Mouse (Mus musculus) cerebellum, postnatal 10 days (tissue): Measurements from ENCODE around the gene Tdrd9.
A peak's percentile ranks its signal among the peaks of the same experiment; 100 is the strongest.

ENCODE experiments used
- DNase-seq, 2 experiments: peaks; one replicate each; pipeline ENCODE4 v3.0.0; 2021; ENCODE audit warnings: mixed read lengths in 2 of 2

Tdrd9 gene

GRCm38 (mm10) chr12:112033409-112033975 is 62.1 kb downstream of the Tdrd9 start:
- no peak for DNase-seq

DNA sequence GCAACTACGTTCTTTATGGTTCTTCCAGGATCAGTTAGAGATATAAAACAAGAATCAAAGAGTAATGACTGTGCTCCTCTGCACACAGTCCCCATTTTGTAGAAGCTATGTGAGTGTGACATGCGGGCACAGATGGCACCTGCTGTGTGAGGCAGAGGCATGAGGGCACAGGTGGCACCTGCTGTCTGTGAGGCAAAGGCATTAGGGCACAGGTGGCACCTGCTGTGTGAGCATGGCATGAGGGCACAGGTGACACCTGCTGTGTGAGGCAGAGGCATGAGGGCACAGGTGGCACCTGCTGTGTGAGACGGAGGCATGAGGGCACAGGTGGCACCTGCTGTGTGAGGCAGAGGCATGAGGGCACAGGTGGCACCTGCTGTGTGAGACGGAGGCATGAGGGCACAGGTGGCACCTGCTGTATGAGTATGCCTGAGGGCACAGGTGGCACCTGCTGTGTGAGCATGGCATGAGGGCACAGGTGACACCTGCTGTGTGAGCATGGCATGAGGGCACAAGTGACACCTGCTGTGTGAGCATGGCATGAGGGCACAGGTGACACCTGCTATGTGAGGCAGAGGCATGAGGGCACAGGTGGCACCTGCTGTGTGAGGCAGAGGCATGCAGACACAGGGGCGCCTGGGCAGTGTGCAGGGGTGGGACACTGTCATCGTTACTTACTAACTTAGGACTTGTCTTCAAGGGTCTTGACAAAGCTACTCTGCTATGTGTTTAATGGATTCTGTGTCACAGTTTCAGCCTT is 64.2 kb downstream of the Tdrd9 start:
- peak in 1 of 2 experiments; percentile 39 for DNase-seq

GRCm38 (mm10) chr12:112038441-112038840 is 67.1 kb downstream of the Tdrd9 start:
- DNase-seq, result no peak

GRCm38 (mm10) chr12:112039169-112039568 is 67.8 kb downstream of the Tdrd9 start:
- DNase-seq, result no peak

DNA sequence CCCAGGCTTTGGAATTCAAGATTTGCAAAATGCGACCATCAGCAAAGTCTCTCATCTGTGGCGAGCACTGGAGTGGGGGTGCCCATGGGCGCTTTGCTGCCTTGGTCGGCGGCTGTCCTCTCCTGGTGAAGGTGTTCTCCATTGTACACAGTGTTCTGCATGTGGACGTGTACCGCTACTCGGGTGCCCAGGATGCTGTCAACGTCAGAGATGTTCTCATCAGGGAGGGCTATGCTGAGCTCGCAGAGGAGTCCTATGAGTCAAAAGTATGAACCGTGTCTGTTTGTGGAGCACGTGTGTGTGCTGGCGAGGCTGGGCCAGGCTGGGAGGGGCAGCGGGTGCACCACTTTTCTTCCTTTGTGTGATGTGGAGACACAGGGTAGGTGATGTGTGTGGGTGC is 71.3 kb downstream of the Tdrd9 start:
- no peak for DNase-seq

- DNase-seq, result peak; percentile 91 to 93
These were observed 106.3 kb downstream of the Tdrd9 start for GRCm38 (mm10) chr12:112077651-112078050.

- no peak for DNase-seq
These were observed 108.6 kb downstream of the Tdrd9 start for GRCm38 (mm10) chr12:112079911-112080310.

DNA sequence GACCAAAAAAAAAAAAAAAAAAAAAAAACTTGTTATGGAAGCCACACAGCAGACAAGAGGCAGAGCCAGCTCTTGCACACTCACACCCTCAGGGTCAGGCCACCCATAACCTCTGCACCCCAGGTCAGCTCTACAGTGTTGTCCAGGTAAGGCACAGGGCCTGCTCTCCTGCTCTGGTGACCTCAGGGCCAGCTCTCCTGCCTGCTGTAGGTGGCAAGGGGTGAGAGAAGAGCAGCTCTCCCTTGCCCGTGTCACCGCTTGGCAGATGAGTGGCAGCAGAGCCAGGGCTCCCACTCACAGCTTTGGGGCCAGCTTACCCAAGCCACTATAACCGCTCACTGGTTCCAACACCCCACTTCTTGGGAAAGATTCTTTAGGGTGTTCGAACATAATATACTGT is 109.6 kb downstream of the Tdrd9 start:
- DNase-seq, result no peak

GRCm38 (mm10) chr12:112082241-112082640 is 110.9 kb downstream of the Tdrd9 start:
- no peak for DNase-seq

DNA sequence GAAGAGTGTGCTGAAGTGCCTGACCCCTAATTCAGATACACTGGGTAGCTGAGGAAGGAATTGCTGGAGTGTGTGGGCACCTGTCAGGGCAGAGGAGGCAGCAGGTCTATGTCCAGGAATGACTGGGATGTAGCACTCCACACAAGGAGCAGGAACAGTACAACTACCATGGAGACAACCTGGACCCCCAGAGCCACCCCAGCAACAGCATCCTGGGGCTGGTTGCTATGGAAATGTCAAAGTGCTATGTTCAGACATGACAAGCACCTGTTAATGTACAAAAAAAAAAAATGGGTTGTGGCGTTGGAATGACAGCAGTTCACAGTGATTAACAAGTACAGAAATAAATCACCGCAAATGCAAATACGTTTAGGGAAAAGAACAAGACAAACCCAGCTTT is 114.9 kb downstream of the Tdrd9 start:
- DNase-seq, result no peak

DNA sequence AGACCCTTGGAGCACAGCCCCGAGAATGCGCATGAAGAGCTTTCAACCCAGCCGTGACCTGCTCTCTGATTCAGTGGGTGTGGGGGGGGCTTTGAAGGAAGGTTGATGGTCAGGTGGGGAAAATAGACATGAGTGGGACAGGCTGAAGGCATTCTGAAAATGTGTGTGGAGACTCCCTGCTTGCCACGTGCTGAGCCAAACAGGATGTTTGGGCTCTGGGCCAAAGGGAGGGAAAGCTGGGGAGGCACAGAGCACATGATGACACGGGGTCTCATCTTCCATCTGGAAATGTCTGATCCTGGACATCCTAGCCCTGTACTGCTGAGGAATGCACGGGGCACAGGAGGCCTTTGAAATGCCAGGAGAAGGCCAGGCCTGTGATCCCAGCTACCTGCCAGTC is 115.4 kb downstream of the Tdrd9 start:
- peak in 1 of 2 experiments; percentile 19 for DNase-seq

DNA sequence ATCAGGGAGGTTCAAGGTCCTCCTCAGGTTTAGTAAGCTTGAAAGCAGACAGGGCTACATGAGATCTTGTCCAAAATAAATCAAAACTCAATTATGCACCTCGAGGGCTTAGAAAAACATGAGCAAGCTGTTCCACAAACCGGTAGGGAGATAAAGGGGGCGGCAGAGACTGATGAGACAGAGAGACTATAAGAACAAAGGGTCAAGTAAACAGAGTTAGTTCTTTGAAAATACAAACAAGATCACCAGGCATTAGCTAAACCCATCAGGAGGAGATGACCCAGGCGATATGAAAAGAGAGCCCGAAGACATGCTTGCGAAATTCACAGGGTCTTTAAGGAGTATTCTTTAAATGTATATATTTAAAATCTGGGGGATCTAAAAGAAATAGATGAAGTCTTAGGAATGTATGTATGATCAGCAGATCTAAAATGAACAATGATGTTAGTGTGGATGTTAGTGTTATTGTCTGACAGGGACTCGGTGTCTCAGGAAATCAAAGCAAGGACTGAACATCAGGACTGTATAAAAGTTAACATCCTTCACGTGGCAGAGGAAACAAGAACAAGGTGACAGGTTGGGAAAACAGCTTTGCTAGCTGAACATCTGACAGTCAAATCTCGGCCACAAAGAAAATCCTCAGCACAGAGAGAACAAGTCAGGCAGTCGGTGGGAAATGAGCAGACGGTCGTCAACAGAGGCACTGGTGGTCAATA is 117.4 kb downstream of the Tdrd9 start:
- DNase-seq, result no peak

DNA sequence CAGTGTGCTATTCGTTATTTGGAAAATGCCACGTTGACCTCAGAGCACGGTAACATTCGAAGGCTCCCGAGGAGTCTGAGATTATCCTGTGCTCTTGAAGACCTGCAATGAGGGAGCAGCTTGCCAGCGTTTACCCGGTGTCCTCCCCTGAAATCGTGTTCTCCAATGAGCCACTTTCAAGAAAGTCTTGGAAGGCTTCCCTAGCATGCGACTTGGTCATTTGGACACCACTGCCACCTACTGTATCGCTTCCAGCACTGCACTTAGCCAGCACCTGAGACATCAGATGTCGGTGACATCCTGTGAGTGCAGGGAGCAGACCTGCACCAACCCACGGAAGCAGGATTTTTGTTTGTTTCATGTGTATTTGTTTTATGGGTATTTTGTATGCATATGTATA is 119.7 kb downstream of the Tdrd9 start:
- DNase-seq, result peak; percentile 89 to 92

DNA sequence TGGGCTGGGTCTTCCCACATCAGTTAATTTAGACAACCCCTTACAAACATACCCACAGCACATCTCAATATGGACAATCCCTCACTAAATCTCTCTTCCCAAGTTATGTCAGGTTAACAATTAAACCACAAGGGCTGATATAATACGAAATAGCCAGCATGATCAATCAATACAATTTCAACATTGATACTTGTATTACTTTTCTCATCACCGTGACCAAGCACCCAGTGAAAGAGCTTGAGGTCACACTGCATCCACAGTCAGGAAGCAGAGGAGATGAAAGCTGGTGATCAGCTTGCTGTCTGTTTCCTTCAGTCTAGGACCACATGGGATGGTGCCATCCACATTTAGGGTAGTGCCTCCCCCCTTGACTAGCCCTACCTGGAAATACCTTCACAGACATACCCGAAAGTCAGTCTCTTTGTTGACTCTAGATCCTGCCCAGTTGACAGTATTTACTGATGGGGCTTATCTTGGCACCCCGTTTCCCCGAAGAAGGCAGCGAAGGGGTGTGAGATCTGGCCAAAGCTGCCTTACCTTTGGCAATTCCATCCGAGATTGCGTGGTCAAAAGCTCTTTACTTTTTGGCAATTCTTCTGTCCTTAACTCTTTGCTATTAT is 123.0 kb downstream of the Tdrd9 start:
- no peak for DNase-seq

DNA sequence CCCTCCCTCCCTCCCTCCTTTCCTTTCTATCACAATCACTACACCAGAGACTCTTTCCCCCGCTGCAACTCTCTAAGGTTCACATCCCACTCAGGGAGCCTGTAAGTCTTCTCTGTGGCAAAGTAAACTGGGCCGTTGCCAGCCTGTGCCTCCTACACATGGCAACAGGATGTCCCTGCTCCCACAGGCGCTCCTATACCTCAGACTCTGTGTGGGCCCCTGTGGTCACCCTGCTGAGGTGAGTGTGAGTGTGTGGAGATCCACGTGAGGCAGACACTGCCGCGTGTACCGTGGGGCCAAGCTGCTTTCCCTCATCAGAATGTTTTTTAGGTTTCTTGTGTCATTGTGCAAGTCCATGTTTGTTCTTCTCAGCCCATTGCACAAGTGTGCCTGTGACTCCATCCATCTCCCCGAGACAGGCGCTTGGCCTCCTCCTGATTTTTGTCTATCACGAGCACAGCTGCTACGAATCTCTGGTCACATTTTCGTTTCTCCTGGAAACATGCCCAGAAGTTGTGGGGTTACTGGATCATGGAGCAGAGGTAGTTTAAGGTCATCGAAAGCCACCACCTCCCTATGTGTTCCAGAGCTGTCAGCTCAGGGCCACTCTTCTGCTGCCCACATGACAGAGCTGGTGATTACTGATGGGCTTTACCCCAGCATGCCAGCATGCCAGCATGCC is 124.8 kb downstream of the Tdrd9 start:
- DNase-seq, result no peak

DNA sequence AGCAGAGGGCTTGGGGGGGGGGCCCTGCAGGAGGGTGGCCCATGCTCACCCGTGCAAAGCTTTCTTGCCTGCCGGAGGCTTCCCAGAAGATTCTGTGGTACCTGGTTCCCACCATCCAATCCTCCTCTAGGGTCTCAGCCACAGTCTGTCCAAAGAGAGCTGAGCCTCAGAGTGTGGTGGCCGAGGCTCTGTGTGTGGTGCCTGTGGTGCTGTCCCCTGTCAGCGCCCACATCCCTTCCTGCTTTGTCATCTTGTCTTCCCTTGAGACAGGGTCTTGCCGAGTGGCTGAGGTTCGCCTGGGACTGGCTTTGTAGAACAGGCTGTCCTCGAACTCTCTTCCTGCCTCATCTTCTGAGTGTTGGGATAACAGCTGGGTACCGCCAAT is 125.4 kb downstream of the Tdrd9 start:
- no peak for DNase-seq

DNA sequence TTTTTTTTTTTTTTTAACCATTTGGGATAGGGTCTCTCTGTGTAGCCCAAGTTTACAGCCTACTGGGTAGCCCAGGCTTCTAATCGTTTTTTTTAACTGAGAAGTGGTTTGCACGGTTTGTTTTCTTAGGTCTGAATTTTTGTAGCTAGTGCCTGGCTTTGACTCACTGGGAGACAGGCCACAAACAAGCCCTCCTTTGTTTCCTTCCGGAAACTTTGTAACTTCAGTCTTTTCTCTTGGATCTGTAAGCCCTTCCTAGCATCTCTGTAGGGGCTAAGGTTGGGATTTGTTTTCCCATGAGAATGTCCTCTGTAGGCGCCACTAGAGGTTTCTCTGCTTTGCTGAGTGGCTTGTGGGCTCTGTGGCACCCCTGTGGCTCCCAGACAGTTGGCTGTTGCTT is 128.7 kb downstream of the Tdrd9 start:
- DNase-seq, result no peak

DNA sequence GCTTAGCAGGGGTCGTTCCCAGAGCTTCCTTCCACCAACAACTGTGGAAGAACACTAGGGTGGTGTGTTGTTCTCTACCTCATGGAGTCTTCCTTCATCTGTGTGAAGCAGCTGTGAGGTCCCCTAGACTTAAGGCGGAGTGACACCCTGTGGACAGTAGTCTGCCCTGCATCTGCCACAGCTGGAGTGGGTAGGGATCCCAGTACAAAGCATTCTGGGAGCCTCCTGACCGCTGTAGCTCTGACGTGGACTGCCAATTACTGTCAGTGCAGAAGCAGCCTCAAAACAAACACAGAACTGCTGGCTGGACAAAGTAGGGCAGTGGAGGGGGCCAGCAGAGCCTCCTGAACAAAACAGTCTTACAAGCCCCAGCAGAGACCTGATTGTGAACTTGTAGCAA is 129.7 kb downstream of the Tdrd9 start:
- DNase-seq, result no peak

DNA sequence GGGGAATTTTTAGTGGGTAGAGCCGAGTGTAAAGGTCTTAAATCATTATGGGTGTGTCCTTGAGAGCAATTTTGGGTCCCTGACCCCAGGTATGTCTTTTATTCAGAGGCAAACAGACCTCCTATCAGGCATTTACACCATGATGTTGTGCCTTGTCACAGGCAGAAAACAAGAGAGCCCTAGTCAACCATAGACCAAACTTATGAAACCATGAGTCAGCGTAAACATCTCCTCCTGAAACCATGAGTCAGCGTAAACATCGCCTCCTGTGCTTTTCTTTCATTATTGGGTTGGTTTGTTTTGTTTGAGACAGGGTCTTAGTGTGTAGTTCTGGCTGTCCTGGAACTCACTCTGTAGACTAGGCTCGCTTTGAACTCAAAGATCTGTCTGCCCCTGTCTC is 131.8 kb downstream of the Tdrd9 start:
- no peak for DNase-seq

DNA sequence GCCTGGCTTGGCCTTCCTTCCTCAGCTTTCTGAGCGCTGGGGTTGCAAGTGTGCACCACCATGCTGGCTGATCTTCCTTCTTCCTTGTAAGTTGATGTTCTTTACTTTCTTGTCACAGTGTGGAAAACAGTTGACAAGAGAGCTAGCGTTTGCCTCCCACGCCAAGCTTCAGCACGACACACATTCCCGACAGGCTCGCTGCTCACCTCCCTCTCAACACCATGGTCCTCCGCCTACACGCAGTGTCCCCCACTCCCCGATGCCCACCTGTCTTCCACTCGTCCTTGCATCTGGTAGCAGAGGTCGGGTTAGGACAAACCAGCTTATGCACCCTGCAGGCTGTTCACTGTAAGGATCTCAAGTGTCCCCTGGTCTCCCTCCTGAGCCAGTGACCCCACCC is 133.5 kb downstream of the Tdrd9 start:
- no peak for DNase-seq

- peak in 1 of 2 experiments; percentile 27 for DNase-seq
These were observed 135.2 kb downstream of the Tdrd9 start, which contains the start of gene Aspg for GRCm38 (mm10) chr12:112106541-112106971. Gene Aspg, plus strand, starts transcription at chr12:112106679.

DNA sequence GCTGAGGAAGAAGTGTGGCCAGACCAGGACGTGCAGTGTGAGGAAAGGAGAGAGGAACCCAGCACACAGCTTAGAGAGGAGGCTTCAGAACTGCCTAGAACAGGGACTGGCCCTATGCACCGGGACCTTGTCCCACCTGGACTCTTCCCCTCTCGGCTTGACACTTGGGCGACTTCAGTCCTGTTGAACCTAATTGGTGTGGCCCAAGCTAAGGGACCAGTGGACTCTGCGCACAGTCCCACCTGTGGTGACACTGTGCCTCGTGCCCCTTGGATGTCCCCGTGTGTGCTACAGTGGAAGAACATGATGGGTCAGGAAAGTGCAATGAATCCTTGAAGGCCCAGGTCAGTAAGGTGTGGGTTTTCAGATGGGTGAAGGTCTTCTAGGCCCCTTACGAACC is 136.3 kb downstream of the Tdrd9 start:
- peak in 1 of 2 experiments; percentile 1 for DNase-seq
